ENCODE assay signal across 8 mouse cellular contexts in genomic region chr16:93605553-93605952, GRCm38 (mm10). TPM values are rescaled to one million over a fixed set of nuclear protein-coding genes. Genes with fewer than 3 reads are reported as not detected.
DNase-seq lines count a peak whose midpoint lies in the region; ATAC-seq and TF ChIP-seq lines count a peak whose summit lies in the region.

Cbr1 (plus strand) TSS chr16:93605853.

- DNase-seq in kidney, postnatal 0 days (ENCODE audit: low spot score), result no peak
- no peak for DNase-seq in kidney, postnatal 4 days
- no peak for DNase-seq in Patski (ENCODE audit: low read depth, low spot score)
- no peak for DNase-seq in forebrain, postnatal 0 days
- no peak for DNase-seq in spleen, adult 18-20 months
- DNase-seq in embryo, embryonic 10 days (ENCODE audit: low spot score), result no peak

- in situ Hi-C loops in Patski (cut with MboI; ENCODE audit: low pct_unique_long_range_greater_than_20kb), result no loop called here

- ATAC-seq in kidney, postnatal 0 days (replicated peaks; ENCODE audit: low FRiP score, low read depth), result no peak
- ATAC-seq in Patski, result no peak
- ATAC-seq in forebrain, postnatal 0 days, result no peak
- no peak for ATAC-seq in hindbrain, embryonic 13.5 days (ENCODE audit: low FRiP score)
- ATAC-seq in liver, embryonic 15.5 days (ENCODE audit: insufficient read depth), result no peak

- CTCF ChIA-PET in Patski (lab: Charles Lee), result no interaction called here

- no peak within 1 kb of the TSS for H3K27ac ChIP-seq in kidney, postnatal 0 days
- peak within 1 kb of the TSS; percentile 92; the same call in 1 of the 2 replicates for H3K27ac ChIP-seq in forebrain, postnatal 0 days (ENCODE audit: low read depth, low read length)
- H3K27ac ChIP-seq in hindbrain, embryonic 13.5 days, result peak within 1 kb of the TSS; percentile 96
- no peak within 1 kb of the TSS for H3K27ac ChIP-seq in liver, embryonic 15.5 days (replicated peaks)

- H3K9me3 ChIP-seq in kidney, postnatal 0 days (replicated peaks; ENCODE audit: low read length), result no peaks in the 10 kb centered on the region
- H3K9me3 ChIP-seq in forebrain, postnatal 0 days (ENCODE audit: low read length), result no peaks in the 10 kb centered on the region
- no peaks in the 10 kb centered on the region for H3K9me3 ChIP-seq in hindbrain, embryonic 13.5 days
- H3K9me3 ChIP-seq in liver, embryonic 15.5 days (replicated peaks), result no peaks in the 10 kb centered on the region

- no peaks in the 10 kb centered on the region for H3K36me3 ChIP-seq in kidney, postnatal 0 days (ENCODE audit: insufficient read depth, low read length)
- 0 out of 2 replicates have a peak, but pooled peaks cover 2% of the 10 kb centered on the region for H3K36me3 ChIP-seq in forebrain, postnatal 0 days (ENCODE audit: insufficient read depth)
- H3K36me3 ChIP-seq in hindbrain, embryonic 13.5 days, result peaks cover 11% of the 10 kb centered on the region
- no peaks in the 10 kb centered on the region for H3K36me3 ChIP-seq in liver, embryonic 15.5 days (replicated peaks)

- 0 out of 2 replicates have a peak within 1 kb of the TSS, but pooled peaks have one; percentile 53 for H3K4me3 ChIP-seq in kidney, postnatal 0 days (replicated peaks; ENCODE audit: low read depth, low read length)
- H3K4me3 ChIP-seq in forebrain, postnatal 0 days (ENCODE audit: low read depth, low read length), result peak within 1 kb of the TSS; percentile 54
- peak within 1 kb of the TSS; percentile 63 for H3K4me3 ChIP-seq in hindbrain, embryonic 13.5 days
- peak within 1 kb of the TSS; percentile 85 for H3K4me3 ChIP-seq in liver, embryonic 15.5 days (replicated peaks)

- peaks cover 7% of the 10 kb centered on the region; the same call in 1 of the 2 replicates for H3K4me1 ChIP-seq in kidney, postnatal 0 days (replicated peaks; ENCODE audit: insufficient read depth, low read length)
- H3K4me1 ChIP-seq in forebrain, postnatal 0 days (ENCODE audit: insufficient read depth), result peaks cover 14% of the 10 kb centered on the region
- peaks cover 38% of the 10 kb centered on the region for H3K4me1 ChIP-seq in hindbrain, embryonic 13.5 days (replicated peaks)
- peaks cover 35% of the 10 kb centered on the region for H3K4me1 ChIP-seq in liver, embryonic 15.5 days (replicated peaks)

- WGBS in kidney, postnatal 0 days, result 78% methylated on average over 4 of the region's 4 CpGs
- WGBS in forebrain, postnatal 0 days, result 68% methylated on average over 4 of the region's 4 CpGs
- 60% methylated on average over 4 of the region's 4 CpGs for WGBS in hindbrain, embryonic 13.5 days
- 66% methylated on average over 4 of the region's 4 CpGs for WGBS in liver, embryonic 15.5 days (ENCODE audit: insufficient replicate concordance)

- H3K27me3 ChIP-seq in kidney, postnatal 0 days (ENCODE audit: insufficient read depth, low read length), result no peaks in the 10 kb centered on the region
- H3K27me3 ChIP-seq in Patski, result no peaks in the 10 kb centered on the region
- H3K27me3 ChIP-seq in forebrain, postnatal 0 days (ENCODE audit: insufficient read depth, low read length), result no peaks in the 10 kb centered on the region; the same call in 1 of the 2 replicates
- H3K27me3 ChIP-seq in hindbrain, embryonic 13.5 days, result peaks cover 3% of the 10 kb centered on the region; the same call in 1 of the 2 replicates
- peaks cover 12% of the 10 kb centered on the region for H3K27me3 ChIP-seq in liver, embryonic 15.5 days

- no peak for TF ChIP-seq CTCF in kidney, postnatal 0 days (IDR thresholded peaks at IDR 0.05; ENCODE audit: low read depth)
- TF ChIP-seq CTCF in Patski (IDR thresholded peaks at IDR 0.05), result no peak
- no peak for TF ChIP-seq CTCF in forebrain, postnatal 0 days (IDR thresholded peaks at IDR 0.05; ENCODE audit: low read depth)

- peak within 1 kb of the TSS; percentile 85 for H3K4me2 ChIP-seq in kidney, postnatal 0 days (ENCODE audit: low read length)
- peak within 1 kb of the TSS; percentile 93 for H3K4me2 ChIP-seq in forebrain, postnatal 0 days (ENCODE audit: low read depth)
- H3K4me2 ChIP-seq in hindbrain, embryonic 13.5 days, result peak within 1 kb of the TSS; percentile 80
- peak within 1 kb of the TSS; percentile 97 for H3K4me2 ChIP-seq in liver, embryonic 15.5 days

- no peak within 1 kb of the TSS for H3K9ac ChIP-seq in kidney, postnatal 0 days (ENCODE audit: low read depth, low read length)
- 0 out of 2 replicates have a peak within 1 kb of the TSS, but pooled peaks have one; percentile 71 for H3K9ac ChIP-seq in forebrain, postnatal 0 days
- H3K9ac ChIP-seq in hindbrain, embryonic 13.5 days, result peak within 1 kb of the TSS; percentile 79
- peak within 1 kb of the TSS; percentile 82; the same call in 1 of the 2 replicates for H3K9ac ChIP-seq in liver, embryonic 15.5 days

- POLR2A ChIA-PET in Patski (lab: Charles Lee), result no interaction called here

RNA-seq across cellular contexts. Expression of gene Cbr1, which starts in this region (rescaled TPM):
- polyA plus RNA-seq in kidney, postnatal 0 days (2015; fragmentation: Nextera tagmentation; extraction: Ambion mirVana), result 278 and 299 TPM in 2 replicates
- 137 TPM for polyA plus RNA-seq in Patski (2021)
- total RNA-seq in forebrain, postnatal 0 days (2014; rRNA removed), result 58.2 and 68.8 TPM in 2 replicates
- polyA plus RNA-seq in forebrain, postnatal 0 days (2015; fragmentation: Nextera tagmentation; extraction: Ambion mirVana), result 109 and 111 TPM in 2 replicates
- 150 and 162 TPM in 2 replicates for polyA plus RNA-seq in hindbrain, embryonic 13.5 days (2015; fragmentation: Nextera tagmentation; extraction: Ambion mirVana)
- polyA plus RNA-seq in liver, embryonic 15.5 days (2015; fragmentation: Nextera tagmentation; extraction: Ambion mirVana), result 21.0 and 21.1 TPM in 2 replicates

Comparison
In these comparisons a context has a peak if more than half of its experiments do, and no peak if none do; other contexts are left out.
1. H3K27ac ChIP-seq: peak in forebrain, postnatal 0 days (single experiment) and hindbrain, embryonic 13.5 days (single experiment); none in kidney, postnatal 0 days (single experiment) and liver, embryonic 15.5 days (single experiment).
2. Peak in every context shown above with its lines, with median percentiles within 50 percentile points of each other: H3K4me2 ChIP-seq and H3K4me3 ChIP-seq.